Mouse (Mus musculus) midbrain, embryonic 14.5 days (tissue): ENCODE results near the gene Sim2. TPM values are rescaled to one million over a fixed set of nuclear protein-coding genes. Genes with fewer than 3 reads are reported as not detected.
A peak's percentile ranks its signal among the peaks of the same experiment; 100 is the strongest.

Source experiments
- ATAC-seq: fragments of 200-750 bp; cut with Nextera tagmentation; 2 replicates; pipeline ENCODE4 v1.8.0; 2017; ENCODE audit warnings: moderate number of reproducible peaks, moderate library complexity; ENCODE audit not compliant: low FRiP score, low TSS enrichment
- DNase-seq: peaks from one replicate; pipeline ENCODE4 v3.0.0-alpha.2; 2015
- H3K27ac ChIP-seq: fragments of 300-500 bp; sonication (generic); replicated peaks from 2 replicates; pipeline ENCODE4 v1.5.1; 2014; ENCODE audit warnings: mild to moderate bottlenecking, low read depth, low read length, moderate library complexity
- H3K27me3 ChIP-seq: fragments of 300-500 bp; sonication (generic); 2 replicates; pipeline ENCODE4 v1.6.1; 2014; ENCODE audit warnings: low read length, control low read depth, mixed read lengths; ENCODE audit not compliant: control insufficient read depth, insufficient read depth
- H3K36me3 ChIP-seq: fragments of 300-500 bp; sonication (generic); 2 replicates; pipeline ENCODE4 v1.6.1; 2014; ENCODE audit warnings: low read length, control low read depth; ENCODE audit not compliant: control insufficient read depth, insufficient read depth
- H3K4me1 ChIP-seq: fragments of 300-500 bp; sonication (generic); 2 replicates; pipeline ENCODE4 v1.6.1; 2014; ENCODE audit warnings: mild to moderate bottlenecking, antibody characterized with exemption, low read length, control low read depth; ENCODE audit not compliant: control insufficient read depth, insufficient read depth
- H3K4me2 ChIP-seq: fragments of 300-500 bp; sonication (generic); 2 replicates; pipeline ENCODE4 v1.6.1; 2014; ENCODE audit warnings: mild to moderate bottlenecking, low read length, moderate library complexity
- H3K4me3 ChIP-seq: fragments of 300-500 bp; sonication (generic); replicated peaks from 2 replicates; pipeline ENCODE4 v1.5.1; 2014; ENCODE audit warnings: low read depth, low read length
- H3K9ac ChIP-seq: fragments of 300-500 bp; sonication (generic); replicated peaks from 2 replicates; pipeline ENCODE4 v1.6.1; 2014; ENCODE audit warnings: mild to moderate bottlenecking, low read length, moderate library complexity
- H3K9me3 ChIP-seq: fragments of 300-500 bp; sonication (generic); 2 replicates; pipeline ENCODE4 v1.6.1; 2016; ENCODE audit warnings: low read length, control low read depth, mixed read lengths; ENCODE audit not compliant: control insufficient read depth
- WGBS: fragments of 180-500 bp; shearing (Covaris S2); extraction: QIAGEN DNeasy Blood & Tissue Kit; methylation state at CpG from one replicate; pipeline ENCODE4 v1.1.7; 2014; 5-methylcytosine and 5-hydroxymethylcytosine counted together
- polyA plus RNA-seq: library from polyadenylated mRNA; unstranded; fragments of >200 nt; fragmentation: Nextera tagmentation; extraction: Ambion mirVana; gene quantifications from 2 replicates; pipeline ENCODE4 v1.2.1, GENCODE M21; 2014

The Sim2 gene
- 0.05 TPM in 1 of 2 replicates, not detected in the other for polyA plus RNA-seq

DNA sequence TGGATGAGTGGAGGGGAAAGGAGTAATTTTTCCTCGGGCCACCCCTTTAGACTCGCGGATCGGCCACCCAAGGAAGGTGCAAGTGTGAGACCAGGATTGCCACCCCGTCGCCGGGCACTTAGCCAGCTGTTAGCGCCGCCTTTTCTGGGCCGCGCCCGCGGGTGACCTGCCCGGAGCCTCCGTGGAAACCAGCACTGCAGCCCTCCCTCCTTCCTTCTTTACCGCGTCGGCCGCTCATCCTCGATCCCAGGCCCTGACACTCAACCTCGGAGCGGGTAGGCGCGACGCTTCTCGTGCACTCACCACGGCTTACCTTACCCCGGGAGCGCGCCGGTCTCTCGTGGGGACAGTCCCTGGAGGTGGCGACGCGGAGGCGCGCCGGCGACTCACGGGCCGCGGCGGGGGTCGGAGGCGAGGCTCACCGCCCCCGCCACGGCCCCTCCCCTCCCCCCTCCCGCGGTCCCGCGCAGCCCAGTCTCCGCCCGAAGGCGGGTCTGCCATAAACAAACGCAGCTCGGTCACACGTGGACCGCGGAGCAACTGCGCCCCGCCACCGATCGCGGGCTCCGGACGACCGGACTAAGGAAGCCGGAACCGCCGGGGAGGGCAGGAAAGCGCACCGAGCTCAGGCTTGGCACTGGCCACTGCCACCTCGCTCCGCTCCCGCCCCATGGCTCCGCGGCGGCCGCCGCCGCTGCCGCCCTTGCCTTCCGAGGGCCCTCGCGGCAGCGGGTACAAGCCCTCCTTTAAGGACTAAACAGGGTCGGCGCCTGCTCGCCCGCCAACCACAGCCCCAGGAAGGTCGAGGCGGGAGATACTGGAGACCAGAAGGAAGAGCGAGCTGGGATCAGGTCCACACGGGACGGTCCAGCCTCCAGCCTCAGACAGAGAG is at the start of gene Sim2:
Gene Sim2, plus strand, starts transcription at position 221 of the 892 bp plus-strand sequence.
- under 1% methylated on average over 87 of the region's 96 CpGs for WGBS
- peak within 1 kb of the TSS; percentile 22 for H3K4me3 ChIP-seq
- ATAC-seq = no peak
- H3K27ac ChIP-seq = no peak within 1 kb of the TSS
- H3K9ac ChIP-seq = no peak within 1 kb of the TSS
- peak; percentile 27 for DNase-seq
- H3K36me3 ChIP-seq = no peaks in the 10 kb centered on the region
- no peaks in the 10 kb centered on the region for H3K9me3 ChIP-seq
- peak within 1 kb of the TSS; percentile 38 for H3K4me2 ChIP-seq
- H3K27me3 ChIP-seq = peaks cover 97% of the 10 kb centered on the region
- H3K4me1 ChIP-seq = 0 out of 2 replicates have a peak, but pooled peaks cover 10% of the 10 kb centered on the region

DNA sequence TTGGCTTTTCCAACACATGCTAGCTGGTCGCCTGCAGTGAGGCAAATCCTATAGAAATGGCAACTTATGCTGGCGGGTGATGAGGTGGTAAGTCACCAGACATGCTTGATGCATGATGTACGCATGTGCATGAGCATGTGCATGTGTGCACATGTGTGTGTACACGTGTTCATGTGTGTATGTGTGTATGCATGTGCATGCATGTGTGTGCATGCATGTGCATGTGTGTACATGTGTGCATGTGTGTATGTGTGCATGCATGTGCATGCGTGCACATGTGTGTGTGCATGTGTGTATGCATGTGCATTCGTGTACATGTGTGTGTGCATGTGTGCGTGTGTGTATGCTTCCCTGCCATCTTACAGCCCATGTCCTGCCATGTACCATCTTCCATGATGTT is 47.5 kb upstream of the Sim2 start:
- Histone ChIP-seq H3K9ac (no peak overlapping the region), H3K9me3 (no peaks in the 10 kb centered on the region), H3K27me3 (peaks cover 22% of the 10 kb centered on the region), H3K36me3 (no peaks in the 10 kb centered on the region), H3K4me3 (no peak overlapping the region), H3K4me2 (no peak overlapping the region), H3K27ac (no peak overlapping the region), H3K4me1 (peaks cover 13% of the 10 kb centered on the region)
- 91% methylated on average over 7 of the region's 7 CpGs for WGBS
- DNase-seq (no peak), ATAC-seq (no peak)

DNA sequence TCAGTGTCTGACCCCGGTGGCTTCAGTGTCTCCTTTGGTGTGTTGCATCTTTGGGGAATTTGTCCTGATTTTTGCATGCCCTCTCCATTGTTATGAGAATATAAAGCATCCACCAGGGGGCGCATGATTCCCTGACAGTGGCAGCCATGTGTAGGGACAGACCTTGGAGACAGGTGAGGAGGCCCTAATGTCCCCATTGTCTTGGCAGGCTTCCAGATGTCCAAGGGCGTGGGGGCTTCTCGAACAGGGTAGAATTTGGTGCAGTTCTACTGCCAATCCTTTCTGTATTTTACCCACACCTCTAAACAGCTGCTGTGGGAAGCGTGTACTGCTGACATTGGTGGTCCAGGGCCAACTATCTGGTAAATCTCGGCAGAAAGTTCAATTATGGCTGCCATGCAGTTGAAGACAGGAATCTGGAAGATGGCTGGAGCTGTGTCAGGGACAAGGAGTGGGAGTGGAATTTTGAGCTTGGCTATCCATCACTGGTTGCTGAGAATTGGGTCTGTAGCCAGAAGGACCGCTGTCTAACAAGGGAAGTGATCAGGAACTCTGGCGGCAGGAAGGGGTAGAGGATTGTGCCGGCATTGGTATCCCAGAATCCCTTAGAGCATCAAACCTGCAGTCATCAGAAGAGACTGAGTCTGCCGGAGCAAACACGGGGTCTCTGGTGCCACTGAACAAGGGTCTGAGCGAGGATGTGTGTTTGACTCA is 46.3 kb upstream of the Sim2 start:
- H3K9ac ChIP-seq = no peak overlapping the region
- H3K36me3 ChIP-seq = no peaks in the 10 kb centered on the region
- peaks cover 13% of the 10 kb centered on the region for H3K4me1 ChIP-seq
- peaks cover 23% of the 10 kb centered on the region for H3K27me3 ChIP-seq
- WGBS = 67% methylated on average over 12 of the region's 12 CpGs
- no peak; the same call in 1 of the 2 replicates for ATAC-seq
- no peak overlapping the region for H3K4me3 ChIP-seq
- no peaks in the 10 kb centered on the region for H3K9me3 ChIP-seq
- H3K27ac ChIP-seq = no peak overlapping the region
- DNase-seq = peak; percentile 87
- H3K4me2 ChIP-seq = no peak overlapping the region

DNA sequence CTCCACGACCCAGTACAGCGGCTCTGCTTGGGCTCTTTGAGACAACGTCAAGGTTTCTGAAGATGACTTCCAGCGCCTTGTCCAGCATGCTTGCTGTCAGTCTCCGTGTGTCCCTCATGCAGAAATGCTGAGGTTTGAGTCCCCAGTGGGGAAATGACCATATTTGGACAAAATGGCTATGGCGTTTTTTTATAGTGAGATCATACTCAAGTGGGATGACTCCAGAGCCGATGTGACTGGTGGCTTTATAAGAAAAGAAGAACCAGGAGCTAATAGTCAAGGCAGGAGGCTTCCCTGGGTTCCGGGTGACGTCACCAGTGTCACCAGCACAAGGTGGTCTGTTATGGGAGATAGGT is 45.8 kb upstream of the Sim2 start:
- Histone ChIP-seq H3K9ac (no peak overlapping the region), H3K36me3 (no peaks in the 10 kb centered on the region), H3K4me3 (no peak overlapping the region), H3K9me3 (no peaks in the 10 kb centered on the region), H3K4me2 (no peak overlapping the region), H3K4me1 (peaks cover 13% of the 10 kb centered on the region), H3K27ac (no peak overlapping the region), H3K27me3 (peaks cover 23% of the 10 kb centered on the region)
- ATAC-seq (no peak), DNase-seq (no peak)
- 91% methylated on average over 9 of the region's 9 CpGs for WGBS

DNA sequence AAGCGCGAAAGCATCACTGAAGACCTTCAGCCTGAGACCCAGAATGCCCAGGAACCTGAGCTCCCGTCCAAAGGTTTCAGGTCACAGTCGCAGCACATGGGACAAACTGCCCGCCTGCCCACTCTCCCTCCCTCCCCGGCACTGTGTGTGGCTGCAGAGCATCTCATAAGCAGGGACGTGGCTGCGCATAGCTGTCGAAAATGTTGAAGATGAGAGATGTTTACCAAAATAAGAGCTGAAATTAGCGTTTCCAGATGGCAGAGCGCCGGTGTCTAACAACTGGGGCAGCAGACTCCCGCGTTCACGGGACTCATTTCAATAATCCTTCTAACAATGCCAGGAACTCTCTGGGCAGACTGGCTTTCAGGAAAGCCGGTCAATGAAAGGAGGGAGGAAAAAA is 44.2 kb upstream of the Sim2 start:
- no peak overlapping the region for H3K27ac ChIP-seq
- H3K4me2 ChIP-seq = peak overlapping the region; percentile 45
- WGBS = 8% methylated on average over 16 of the region's 16 CpGs
- peaks cover 27% of the 10 kb centered on the region for H3K27me3 ChIP-seq
- H3K36me3 ChIP-seq = no peaks in the 10 kb centered on the region
- H3K9me3 ChIP-seq = no peaks in the 10 kb centered on the region
- no peak overlapping the region; the same call in 1 of the 2 replicates for H3K9ac ChIP-seq
- peaks cover 13% of the 10 kb centered on the region for H3K4me1 ChIP-seq
- 0 out of 2 replicates have a peak overlapping the region, but pooled peaks have one; percentile 4 for H3K4me3 ChIP-seq
- ATAC-seq (no peak), DNase-seq (peak; percentile 57)

DNA sequence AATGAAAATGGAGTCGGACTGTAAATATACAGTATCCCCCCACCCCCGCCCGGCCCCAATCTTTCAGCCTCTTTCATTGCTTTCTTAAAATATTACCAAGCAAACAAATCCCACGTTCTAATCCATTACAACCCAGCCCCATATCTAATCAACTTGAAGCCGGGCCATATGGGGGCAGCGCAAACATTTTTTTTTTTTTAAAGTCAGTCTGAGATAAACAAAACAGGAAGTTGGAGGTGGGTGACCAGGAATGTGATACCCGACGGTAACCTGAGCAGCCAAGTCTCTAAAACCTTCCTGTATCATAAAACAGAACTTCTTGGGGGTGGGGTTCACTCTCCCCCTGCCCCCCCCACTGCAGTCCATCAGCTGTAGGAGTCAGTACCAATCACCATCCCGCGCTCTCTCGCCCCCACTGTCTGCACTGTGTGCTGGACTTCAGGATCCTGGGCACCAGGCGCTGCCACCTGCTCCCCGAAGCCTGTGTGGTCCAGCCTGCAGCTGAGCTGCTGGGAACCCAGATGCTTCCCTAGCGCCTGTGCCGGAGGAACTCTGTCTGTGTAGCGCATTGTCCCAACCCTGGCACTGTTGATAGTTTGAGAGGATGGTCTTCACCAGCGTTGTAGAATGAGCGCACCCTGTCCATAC is 43.5 kb upstream of the Sim2 start:
- Histone ChIP-seq H3K36me3 (no peaks in the 10 kb centered on the region), H3K27ac (no peak overlapping the region), H3K9ac (no peak overlapping the region; the same call in 1 of the 2 replicates), H3K4me1 (peaks cover 13% of the 10 kb centered on the region), H3K4me2 (peak overlapping the region; percentile 45), H3K9me3 (no peaks in the 10 kb centered on the region), H3K27me3 (peaks cover 27% of the 10 kb centered on the region), H3K4me3 (no peak overlapping the region)
- peak; percentile 58 for DNase-seq
- ATAC-seq = peak; percentile 58; the same call in 1 of the 2 replicates
- WGBS = 31% methylated on average over 18 of the region's 18 CpGs

DNA sequence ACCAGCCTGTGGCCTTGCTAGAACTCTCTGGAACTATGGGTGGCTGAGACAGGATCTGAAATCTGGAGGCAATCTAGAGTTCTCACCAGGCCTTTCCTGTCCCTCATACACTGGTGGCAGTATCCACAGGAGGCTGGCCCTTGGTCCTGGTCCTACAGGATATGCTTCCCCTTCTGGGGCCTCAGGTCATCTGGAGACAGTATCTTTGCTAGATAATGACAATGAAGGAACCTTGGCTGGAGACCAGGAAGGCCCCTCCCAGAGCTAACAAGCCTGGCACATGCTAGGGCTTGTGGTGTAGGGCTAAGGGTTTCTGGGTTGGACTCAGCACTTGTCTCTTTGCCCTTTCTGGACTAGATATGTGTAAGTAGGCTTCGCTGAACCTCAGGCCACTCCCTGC is 40.9 kb upstream of the Sim2 start:
- no peak overlapping the region for H3K4me2 ChIP-seq
- H3K36me3 ChIP-seq = no peaks in the 10 kb centered on the region
- ATAC-seq (no peak), DNase-seq (no peak)
- no peaks in the 10 kb centered on the region for H3K9me3 ChIP-seq
- peaks cover 13% of the 10 kb centered on the region for H3K4me1 ChIP-seq
- WGBS = 89% methylated on average over 1 of the region's 1 CpGs
- peaks cover 22% of the 10 kb centered on the region for H3K27me3 ChIP-seq
- H3K4me3 ChIP-seq = no peak overlapping the region
- H3K27ac ChIP-seq = no peak overlapping the region
- no peak overlapping the region for H3K9ac ChIP-seq

DNA sequence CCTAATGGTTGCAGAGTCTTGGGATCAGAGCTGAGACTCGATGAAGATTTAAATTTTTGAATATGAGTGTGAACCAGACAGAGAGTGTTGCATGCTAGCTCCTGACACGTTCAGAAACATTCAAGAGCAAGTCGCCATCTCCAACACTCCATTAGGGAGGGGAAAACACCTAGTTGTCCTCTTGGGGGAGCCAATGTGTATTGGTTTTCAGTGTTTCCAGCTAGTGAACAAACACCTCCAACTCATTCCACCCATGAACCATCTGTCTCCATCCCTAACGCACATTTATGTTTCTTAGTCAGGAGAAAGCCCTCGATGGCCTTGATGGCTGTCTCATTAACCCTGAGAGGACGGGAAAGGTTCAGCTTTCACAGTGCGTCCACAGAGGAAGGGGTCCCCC is 39.7 kb upstream of the Sim2 start:
- no peak for DNase-seq
- H3K4me1 ChIP-seq = peaks cover 13% of the 10 kb centered on the region
- peaks cover 14% of the 10 kb centered on the region for H3K27me3 ChIP-seq
- no peaks in the 10 kb centered on the region for H3K36me3 ChIP-seq
- H3K9me3 ChIP-seq = no peaks in the 10 kb centered on the region
- H3K9ac ChIP-seq = no peak overlapping the region
- no peak overlapping the region for H3K4me3 ChIP-seq
- 71% methylated on average over 7 of the region's 7 CpGs for WGBS
- H3K27ac ChIP-seq = no peak overlapping the region
- ATAC-seq = no peak
- no peak overlapping the region for H3K4me2 ChIP-seq
